10 mouse cellular contexts compared by ENCODE assay signal in the genomic region with DNA sequence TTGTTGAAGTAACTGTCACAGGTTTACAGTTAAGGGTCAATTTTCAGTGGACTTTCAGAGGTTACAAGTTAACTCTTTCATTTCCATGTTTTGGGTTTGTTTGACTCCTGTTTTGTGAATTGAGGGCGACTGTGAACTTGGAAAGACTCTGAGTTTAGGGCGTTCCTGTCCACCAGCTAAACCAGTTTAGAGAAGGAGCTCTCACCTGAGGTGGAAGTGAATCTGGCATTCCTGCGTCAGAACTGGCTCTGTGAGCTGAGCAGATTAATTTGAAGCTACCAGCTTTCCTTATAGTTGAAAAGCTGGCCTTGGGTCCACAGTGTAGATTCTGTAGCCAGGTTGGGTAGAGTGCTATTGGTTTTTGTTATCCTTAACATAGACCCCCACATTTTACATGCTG. TPM values are rescaled to one million over a fixed set of nuclear protein-coding genes. Genes with fewer than 3 reads are reported as not detected.
DNase-seq lines count a peak whose midpoint lies in the region; ATAC-seq lines count a peak whose summit lies in the region.
"Had no signal": no experiment of that assay in that cellular context is flagged by ENCODE, and none has a peak within 500 bp of the region (broad histone marks: within the 10 kb centered on the region; RNA-seq: fewer than 3 reads in every experiment).

No protein-coding gene starts in this region.

- peak overlapping the region; percentile 87; the same call in 1 of the 2 replicates for H3K4me2 ChIP-seq in heart, embryonic 14.5 days (ENCODE audit: low read length)
- peak overlapping the region; percentile 87; the same call in 1 of the 2 replicates for H3K4me2 ChIP-seq in embryonic facial prominence, embryonic 12.5 days (replicated peaks)
- H3K4me2 ChIP-seq in hindbrain, embryonic 16.5 days (ENCODE audit: low read length), result peak overlapping the region; percentile 77
- peak overlapping the region; percentile 88 for H3K4me2 ChIP-seq in midbrain, embryonic 11.5 days

- no peaks in the 10 kb centered on the region for H3K36me3 ChIP-seq in heart, embryonic 14.5 days (ENCODE audit: control insufficient read depth, insufficient read depth, low read length)
- H3K36me3 ChIP-seq in embryonic facial prominence, embryonic 12.5 days, result peaks cover 5% of the 10 kb centered on the region; the same call in 1 of the 2 replicates
- H3K36me3 ChIP-seq in hindbrain, embryonic 16.5 days (ENCODE audit: control insufficient read depth, insufficient read depth, low read length), result no peaks in the 10 kb centered on the region
- no peaks in the 10 kb centered on the region for H3K36me3 ChIP-seq in midbrain, embryonic 11.5 days (ENCODE audit: control insufficient read depth, insufficient read depth, low read length)

- ATAC-seq in heart, embryonic 14.5 days (ENCODE audit: insufficient number of reproducible peaks, insufficient read depth, low FRiP score, low read depth), result no peak
- ATAC-seq in embryonic facial prominence, embryonic 12.5 days (ENCODE audit: insufficient number of reproducible peaks, insufficient read depth, low FRiP score, low TSS enrichment), result no peak
- ATAC-seq in hindbrain, embryonic 16.5 days, result no peak
- no peak for ATAC-seq in midbrain, embryonic 11.5 days (ENCODE audit: low FRiP score)

- no peaks in the 10 kb centered on the region for H3K9me3 ChIP-seq in heart, embryonic 14.5 days (ENCODE audit: control insufficient read depth, low read length)
- no peaks in the 10 kb centered on the region for H3K9me3 ChIP-seq in embryonic facial prominence, embryonic 12.5 days
- no peaks in the 10 kb centered on the region for H3K9me3 ChIP-seq in hindbrain, embryonic 16.5 days (ENCODE audit: control insufficient read depth, low read length)
- no peaks in the 10 kb centered on the region for H3K9me3 ChIP-seq in midbrain, embryonic 11.5 days (ENCODE audit: control insufficient read depth, low read length)

- intact Hi-C loops in heart, postnatal 36 days (cut with DNase I), result no loop called here

- no peak overlapping the region for H3K27ac ChIP-seq in heart, embryonic 14.5 days (replicated peaks in 1 of 2; ENCODE audit: control insufficient read depth in 1 of 2, insufficient read depth in 1 of 2, low read depth in 2 of 2, low read length in 2 of 2)
- H3K27ac ChIP-seq in embryonic facial prominence, embryonic 12.5 days, result no peak overlapping the region
- no peak overlapping the region for H3K27ac ChIP-seq in hindbrain, embryonic 16.5 days (ENCODE audit: low read depth, low read length)
- H3K27ac ChIP-seq in midbrain, embryonic 11.5 days (ENCODE audit: low read depth, low read length), result no peak overlapping the region

- WGBS in heart, embryonic 14.5 days, result 76% methylated on average over 3 of the region's 3 CpGs
- 70% methylated on average over 3 of the region's 3 CpGs for WGBS in embryonic facial prominence, embryonic 12.5 days
- WGBS in hindbrain, embryonic 16.5 days, result 75% methylated on average over 3 of the region's 3 CpGs
- WGBS in midbrain, embryonic 11.5 days, result 79% methylated on average over 3 of the region's 3 CpGs

- no peak overlapping the region for H3K4me3 ChIP-seq in heart, embryonic 14.5 days (ENCODE audit: control insufficient read depth in 1 of 2, insufficient read depth in 1 of 2, low read depth in 1 of 2, low read length in 2 of 2)
- no peak overlapping the region for H3K4me3 ChIP-seq in embryonic facial prominence, embryonic 12.5 days
- H3K4me3 ChIP-seq in hindbrain, embryonic 16.5 days (ENCODE audit: low read length), result no peak overlapping the region
- H3K4me3 ChIP-seq in midbrain, embryonic 11.5 days (ENCODE audit: low read depth, low read length), result no peak overlapping the region

- H3K4me1 ChIP-seq in heart, embryonic 14.5 days (ENCODE audit: control insufficient read depth in 2 of 2, insufficient read depth in 2 of 2, low read length in 2 of 2), result peaks cover 17 to 67% of the 10 kb centered on the region in 2 experiments
- H3K4me1 ChIP-seq in embryonic facial prominence, embryonic 12.5 days, result peaks cover 48% of the 10 kb centered on the region
- peaks cover 43% of the 10 kb centered on the region for H3K4me1 ChIP-seq in hindbrain, embryonic 16.5 days (ENCODE audit: control insufficient read depth, insufficient read depth, low read depth, low read length)
- H3K4me1 ChIP-seq in midbrain, embryonic 11.5 days (ENCODE audit: control insufficient read depth, insufficient read depth, low read length), result peaks cover 37% of the 10 kb centered on the region

- H3K9ac ChIP-seq in heart, embryonic 14.5 days (ENCODE audit: low read length), result no peak overlapping the region
- no peak overlapping the region for H3K9ac ChIP-seq in embryonic facial prominence, embryonic 12.5 days
- no peak overlapping the region for H3K9ac ChIP-seq in hindbrain, embryonic 16.5 days (ENCODE audit: low read depth, low read length)
- no peak overlapping the region for H3K9ac ChIP-seq in midbrain, embryonic 11.5 days (ENCODE audit: low read length)

- no peaks in the 10 kb centered on the region for H3K27me3 ChIP-seq in heart, embryonic 14.5 days (ENCODE audit: control insufficient read depth, insufficient read depth, low read length)
- H3K27me3 ChIP-seq in embryonic facial prominence, embryonic 12.5 days, result no peaks in the 10 kb centered on the region
- H3K27me3 ChIP-seq in hindbrain, embryonic 16.5 days (replicated peaks; ENCODE audit: control insufficient read depth, insufficient read depth, low read length), result no peaks in the 10 kb centered on the region
- no peaks in the 10 kb centered on the region for H3K27me3 ChIP-seq in midbrain, embryonic 11.5 days (ENCODE audit: control insufficient read depth, insufficient read depth, low read length)

- DNase-seq in heart, postnatal 36 days, result no peak
- DNase-seq in midbrain, embryonic 11.5 days (ENCODE audit: low spot score, missing footprints), result no peak
- no peak for DNase-seq in spleen, postnatal 10 days (ENCODE audit: low spot score in 2 of 2)
- no peak for DNase-seq in urinary bladder, adult 18-20 months (ENCODE audit: low spot score in 2 of 2)
- no peak for DNase-seq in kidney, postnatal 10 days
- DNase-seq: adrenal gland, postnatal 36 days; thymus, postnatal 14 days had no signal

RNA-seq across cellular contexts. Expression of a gene that starts 2.5 kb away (rescaled TPM):
- not detected in 2 replicates for polyA plus RNA-seq in heart, embryonic 14.5 days (2014; fragmentation: Nextera tagmentation; extraction: Ambion mirVana)
- 1 to 10 TPM; 3.5 to 4.9 TPM for total RNA-seq in heart, postnatal 36 days (2021)
- polyA plus RNA-seq in embryonic facial prominence, embryonic 12.5 days (2016; fragmentation: Nextera tagmentation; extraction: Ambion mirVana), result 0.31 TPM in 1 of 2 replicates, not detected in the other
- polyA plus RNA-seq in hindbrain, embryonic 16.5 days (2015; fragmentation: Nextera tagmentation; extraction: Ambion mirVana), result 9.8 and 12.4 TPM in 2 replicates
- polyA plus RNA-seq in midbrain, embryonic 11.5 days (2014; fragmentation: Nextera tagmentation; extraction: Ambion mirVana), result 3.0 TPM in 1 of 2 replicates, not detected in the other

RNA-seq across cellular contexts. Expression of a gene that starts 3.0 kb away (rescaled TPM):
- polyA plus RNA-seq in heart, embryonic 14.5 days (2014; fragmentation: Nextera tagmentation; extraction: Ambion mirVana), result 66.9 and 68.0 TPM in 2 replicates
- 10 to 100 TPM; 45.5 to 50.8 TPM for total RNA-seq in heart, postnatal 36 days (2021)
- 154 TPM in 2 replicates for polyA plus RNA-seq in embryonic facial prominence, embryonic 12.5 days (2016; fragmentation: Nextera tagmentation; extraction: Ambion mirVana)
- 120 and 152 TPM in 2 replicates for polyA plus RNA-seq in hindbrain, embryonic 16.5 days (2015; fragmentation: Nextera tagmentation; extraction: Ambion mirVana)
- polyA plus RNA-seq in midbrain, embryonic 11.5 days (2014; fragmentation: Nextera tagmentation; extraction: Ambion mirVana), result 150 and 152 TPM in 2 replicates

RNA-seq across cellular contexts. Expression of a gene that starts 51.1 kb away (rescaled TPM):
- 8.8 and 10.6 TPM in 2 replicates for polyA plus RNA-seq in heart, embryonic 14.5 days (2014; fragmentation: Nextera tagmentation; extraction: Ambion mirVana)
- total RNA-seq in heart, postnatal 36 days (2021), result 1 to 10 TPM; 2.5 to 2.6 TPM
- 11.0 and 12.5 TPM in 2 replicates for polyA plus RNA-seq in embryonic facial prominence, embryonic 12.5 days (2016; fragmentation: Nextera tagmentation; extraction: Ambion mirVana)
- polyA plus RNA-seq in hindbrain, embryonic 16.5 days (2015; fragmentation: Nextera tagmentation; extraction: Ambion mirVana), result 20.3 and 20.5 TPM in 2 replicates
- 8.2 and 10.2 TPM in 2 replicates for polyA plus RNA-seq in midbrain, embryonic 11.5 days (2014; fragmentation: Nextera tagmentation; extraction: Ambion mirVana)
